In genomic region chr11:76449520-76450201, GRCm38 (mm10) we compare ENCODE assay signal across 8 mouse cellular contexts. TPM values are rescaled to one million over a fixed set of nuclear protein-coding genes. Genes with fewer than 3 reads are reported as not detected.
DNase-seq lines count a peak whose midpoint lies in the region; ATAC-seq and TF ChIP-seq lines count a peak whose summit lies in the region.

No protein-coding gene starts in this region.

- 44% methylated on average over 15 of the region's 15 CpGs for WGBS in hindbrain, embryonic 10.5 days
- WGBS in midbrain, postnatal 0 days = 20% methylated on average over 15 of the region's 15 CpGs
- WGBS in lung, adult 2 months = 58% methylated on average over 15 of the region's 15 CpGs

- peak overlapping the region; percentile 10; the same call in 1 of the 2 replicates for H3K4me2 ChIP-seq in midbrain, postnatal 0 days (ENCODE audit: low read depth, low read length, poor library complexity, severe bottlenecking)

- H3K27me3 ChIP-seq in hindbrain, embryonic 10.5 days (ENCODE audit: insufficient read depth, poor library complexity, severe bottlenecking) = peaks cover 22% of the 10 kb centered on the region
- H3K27me3 ChIP-seq in midbrain, postnatal 0 days (ENCODE audit: insufficient read depth, low read length) = no peaks in the 10 kb centered on the region
- no peaks in the 10 kb centered on the region for H3K27me3 ChIP-seq in testis, adult 2 months (ENCODE audit: control insufficient read depth, insufficient read depth, low read length)

- H3K9me3 ChIP-seq in hindbrain, embryonic 10.5 days = no peaks in the 10 kb centered on the region
- H3K9me3 ChIP-seq in midbrain, postnatal 0 days (ENCODE audit: low read length) = no peaks in the 10 kb centered on the region

- H3K4me1 ChIP-seq in hindbrain, embryonic 10.5 days (replicated peaks) = peaks cover 60% of the 10 kb centered on the region
- peaks cover 11% of the 10 kb centered on the region; the same call in 1 of the 2 replicates for H3K4me1 ChIP-seq in midbrain, postnatal 0 days (ENCODE audit: insufficient read depth, low read length)
- H3K4me1 ChIP-seq in testis, adult 2 months (ENCODE audit: control insufficient read depth, insufficient read depth, low read length) = peaks cover 7% of the 10 kb centered on the region
- H3K4me1 ChIP-seq in lung, adult 2 months (ENCODE audit: control insufficient read depth, insufficient read depth, low read length) = no peaks in the 10 kb centered on the region

- ATAC-seq in midbrain, postnatal 0 days (ENCODE audit: low FRiP score) = no peak

- peaks cover 45% of the 10 kb centered on the region for H3K36me3 ChIP-seq in hindbrain, embryonic 10.5 days
- peaks cover 47% of the 10 kb centered on the region for H3K36me3 ChIP-seq in midbrain, postnatal 0 days (ENCODE audit: insufficient read depth, low read length)
- H3K36me3 ChIP-seq in testis, adult 2 months (ENCODE audit: control insufficient read depth, insufficient read depth, low read length) = no peaks in the 10 kb centered on the region

- H3K4me3 ChIP-seq in hindbrain, embryonic 10.5 days = no peak overlapping the region
- H3K4me3 ChIP-seq in midbrain, postnatal 0 days (ENCODE audit: low read depth, low read length) = no peak overlapping the region
- no peak overlapping the region for H3K4me3 ChIP-seq in testis, adult 2 months (ENCODE audit: control insufficient read depth, low read depth, low read length)
- no peak overlapping the region for H3K4me3 ChIP-seq in lung, adult 2 months (replicated peaks; ENCODE audit: extremely low read depth, low read depth, low read length)

- TF ChIP-seq POLR2A in testis, adult 2 months (IDR thresholded peaks at IDR 0.05; ENCODE audit: control insufficient read depth, low read depth, low read length) = no peak
- TF ChIP-seq POLR2A in lung, adult 2 months (IDR thresholded peaks at IDR 0.05; ENCODE audit: borderline replicate concordance, extremely low read depth, low read depth, low read length) = no peak

- H3K9ac ChIP-seq in midbrain, postnatal 0 days (replicated peaks; ENCODE audit: low read length, poor library complexity, severe bottlenecking) = peak overlapping the region; percentile 42

- peak overlapping the region; percentile 85 for H3K27ac ChIP-seq in hindbrain, embryonic 10.5 days
- peak overlapping the region; percentile 81 for H3K27ac ChIP-seq in midbrain, postnatal 0 days (ENCODE audit: low read depth, low read length)
- H3K27ac ChIP-seq in testis, adult 2 months (ENCODE audit: control insufficient read depth, insufficient read depth, low read depth, low read length) = peak overlapping the region; percentile 44

- no peak for TF ChIP-seq CTCF in midbrain, postnatal 0 days (IDR thresholded peaks at IDR 0.05)
- no peak for TF ChIP-seq CTCF in testis, adult 2 months (IDR thresholded peaks at IDR 0.05; ENCODE audit: control insufficient read depth, insufficient read depth, insufficient replicate concordance, low read depth, low read length)
- TF ChIP-seq CTCF in lung, adult 2 months (IDR thresholded peaks at IDR 0.05; ENCODE audit: insufficient read depth, low read length) = no peak

- peak; percentile 81 for DNase-seq in NIH3T3 (ENCODE audit: low read depth)
- peak; percentile 86 to 92 for DNase-seq in cerebellum, postnatal 10 days
- DNase-seq in frontal cortex, adult 2 months (ENCODE audit: extremely low spot score in 1 of 2, low spot score in 1 of 2) = peak; percentile 69 to 87
- peak; percentile 54 for DNase-seq in hindbrain, embryonic 10.5 days (ENCODE audit: low spot score)
- peak; percentile 64 to 73 for DNase-seq in layer of hippocampus, postnatal 10 days (ENCODE audit: low spot score in 2 of 2)
- no peak for DNase-seq in midbrain, postnatal 0 days (ENCODE audit: low spot score)
- DNase-seq in lung, adult 2 months = no peak

RNA-seq across cellular contexts. Expression of gene Timm22, which starts 42.9 kb away (rescaled TPM):
- polyA plus RNA-seq in frontal cortex, adult 2 months (2012; rRNA removed) = 20.9 and 31.4 TPM in 2 replicates
- polyA plus RNA-seq in hindbrain, embryonic 10.5 days (2016; fragmentation: Nextera tagmentation; extraction: Ambion mirVana) = 123 and 148 TPM in 2 replicates
- 10 to 100 TPM; 38.1 to 39.9 TPM for total RNA-seq in layer of hippocampus, postnatal 10 days (2021)
- 26.6 and 38.0 TPM in 2 replicates for total RNA-seq in midbrain, postnatal 0 days (2014; rRNA removed)
- polyA plus RNA-seq in midbrain, postnatal 0 days (2015; fragmentation: Nextera tagmentation; extraction: Ambion mirVana) = 103 and 104 TPM in 2 replicates
- 7.5 and 8.6 TPM in 2 replicates for polyA plus RNA-seq in testis, adult 2 months (2012; rRNA removed)
- 9.8 and 10.5 TPM in 2 replicates for polyA plus RNA-seq in lung, adult 2 months (2012; rRNA removed)

RNA-seq across cellular contexts. Expression of gene Nxn, which starts 50.7 kb away (rescaled TPM):
- polyA plus RNA-seq in frontal cortex, adult 2 months (2012; rRNA removed) = 9.2 and 9.8 TPM in 2 replicates
- polyA plus RNA-seq in hindbrain, embryonic 10.5 days (2016; fragmentation: Nextera tagmentation; extraction: Ambion mirVana) = 45.3 and 46.6 TPM in 2 replicates
- 10 to 100 TPM; 11.1 to 13.0 TPM for total RNA-seq in layer of hippocampus, postnatal 10 days (2021)
- 25.2 and 32.2 TPM in 2 replicates for total RNA-seq in midbrain, postnatal 0 days (2014; rRNA removed)
- polyA plus RNA-seq in midbrain, postnatal 0 days (2015; fragmentation: Nextera tagmentation; extraction: Ambion mirVana) = 13.7 and 15.2 TPM in 2 replicates
- 83.2 and 84.0 TPM in 2 replicates for polyA plus RNA-seq in testis, adult 2 months (2012; rRNA removed)
- 16.0 and 19.1 TPM in 2 replicates for polyA plus RNA-seq in lung, adult 2 months (2012; rRNA removed)

Comparison
In these comparisons a context has a peak if more than half of its experiments do, and no peak if none do; other contexts are left out.
1. DNase-seq: peak in NIH3T3 (single experiment), cerebellum, postnatal 10 days (2 of 2), frontal cortex, adult 2 months (2 of 2), hindbrain, embryonic 10.5 days (single experiment) and layer of hippocampus, postnatal 10 days (2 of 2); none in midbrain, postnatal 0 days (single experiment) and lung, adult 2 months (single experiment).
2. Peak in every context shown above with its lines, with median percentiles within 50 percentile points of each other: H3K27ac ChIP-seq.